Mouse (Mus musculus) heart, adult 2 months (tissue): Measurements from ENCODE around the gene Rpl35a.

Experiments
- CTCF ChIP-seq: fragments of 200-600 bp; IDR thresholded peaks from 2 replicates; pipeline ENCODE4 v1.8.1; 2022; ENCODE audit warnings: antibody characterized with exemption, mild to moderate bottlenecking, moderate library complexity
- EP300 ChIP-seq: fragments of 200-500 bp; IDR thresholded peaks from 2 replicates; pipeline ENCODE4 v1.6.1; 2011; ENCODE audit warnings: low read depth, low read length, control low read depth; ENCODE audit not compliant: insufficient read depth
- POLR2A ChIP-seq: fragments of 200-500 bp; IDR thresholded peaks from 2 replicates; pipeline ENCODE4 v1.6.1; 2011; ENCODE audit warnings: mild to moderate bottlenecking, low read depth, low read length, control low read depth; ENCODE audit not compliant: insufficient read depth

- TF ChIP-seq POLR2A (no peak), CTCF (no peak), EP300 (no peak)
These were observed 26.7 kb downstream of the Rpl35a start for GRCm38 (mm10) chr16:33082951-33083350.
